Mouse (Mus musculus): ENCODE data around the gene Inhbb.

DNA sequence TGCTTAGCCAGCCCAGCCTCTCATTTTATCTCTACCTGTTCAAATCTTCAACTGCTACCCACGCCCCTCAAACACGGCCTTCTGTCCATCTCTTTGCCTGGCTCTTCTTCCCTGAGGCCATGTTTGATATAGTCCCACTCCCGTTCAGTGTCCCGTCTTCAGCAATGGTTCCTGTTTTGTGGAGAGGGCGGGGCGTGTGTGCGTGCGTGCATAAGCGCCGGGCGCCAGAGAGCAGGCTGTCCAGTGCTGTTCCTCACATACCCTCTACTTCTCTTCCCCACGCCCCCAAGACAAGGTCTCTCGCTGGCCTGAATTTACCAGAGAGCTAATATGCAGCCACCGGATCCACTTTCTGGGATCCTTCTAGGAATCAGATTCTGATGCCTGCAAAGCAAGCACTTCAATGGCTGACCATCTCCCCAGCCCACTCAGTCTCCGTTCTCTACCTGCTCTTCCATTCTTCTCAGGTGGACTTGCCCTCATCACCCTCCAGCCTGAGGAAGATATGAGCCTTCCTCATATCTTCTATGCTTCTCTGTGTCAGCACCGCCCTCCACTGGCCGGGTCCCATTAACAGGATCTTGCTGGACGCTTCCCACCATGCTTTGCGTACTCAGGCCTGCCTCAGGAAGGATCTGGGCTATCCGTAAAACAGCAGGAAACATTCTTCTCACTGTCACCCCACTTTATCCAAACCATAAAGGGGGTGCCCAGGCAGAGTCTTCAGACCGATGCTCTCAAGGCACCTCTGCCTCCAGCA is 21.7 kb upstream of the Inhbb start:
- TF ChIP-seq CTCF (IDR thresholded peaks at IDR 0.05; ENCODE audit: low read depth) (peak; percentile 34), EP300 (optimal IDR thresholded peaks at IDR 0.05) (no peak)
